Mouse (Mus musculus): ENCODE results near the gene Foxp1.

Gene Foxp1

DNA sequence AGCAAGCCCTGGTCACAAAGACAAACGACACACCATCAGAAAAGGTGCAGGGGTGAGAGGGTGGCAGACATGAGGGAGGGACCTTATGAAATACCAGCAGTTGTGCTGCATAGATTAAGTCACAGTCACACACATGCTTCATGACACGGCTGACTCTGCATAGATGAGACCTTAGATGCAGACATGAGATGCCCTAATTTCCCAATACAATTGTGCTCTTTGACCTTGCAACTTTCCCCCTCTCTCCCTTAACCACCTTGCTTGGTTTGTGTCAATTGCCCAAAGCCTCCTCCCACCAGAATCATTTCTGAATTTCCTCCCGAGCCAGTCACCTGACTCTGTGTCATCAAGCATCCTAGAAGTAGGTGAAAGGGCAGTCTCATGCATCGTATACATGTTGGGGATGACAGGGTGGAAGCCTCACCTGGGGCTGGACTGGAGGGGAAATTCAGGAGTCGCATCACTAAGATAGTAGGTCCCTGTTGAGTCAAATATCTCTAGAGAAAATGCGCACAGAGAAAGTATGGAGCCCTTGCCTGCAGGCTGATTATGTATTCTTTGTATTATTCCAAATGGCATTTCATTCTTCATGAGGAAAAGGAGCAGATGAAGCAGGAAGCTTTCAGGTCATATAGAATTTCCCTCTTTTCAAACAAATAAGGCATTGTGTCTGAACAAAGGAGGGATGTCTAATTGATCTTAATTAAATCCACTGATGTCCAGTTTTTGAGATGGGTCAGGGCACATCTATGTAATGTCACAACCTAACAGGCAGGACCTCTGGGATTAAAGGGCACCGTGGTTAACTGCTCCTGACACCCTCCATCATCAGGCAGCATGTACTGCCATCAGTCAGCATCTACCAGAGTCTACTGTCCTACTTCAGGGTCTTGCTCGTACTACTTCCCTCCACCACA, 486.8 kb downstream of the Foxp1 start:
- DNase-seq = no peak

DNA sequence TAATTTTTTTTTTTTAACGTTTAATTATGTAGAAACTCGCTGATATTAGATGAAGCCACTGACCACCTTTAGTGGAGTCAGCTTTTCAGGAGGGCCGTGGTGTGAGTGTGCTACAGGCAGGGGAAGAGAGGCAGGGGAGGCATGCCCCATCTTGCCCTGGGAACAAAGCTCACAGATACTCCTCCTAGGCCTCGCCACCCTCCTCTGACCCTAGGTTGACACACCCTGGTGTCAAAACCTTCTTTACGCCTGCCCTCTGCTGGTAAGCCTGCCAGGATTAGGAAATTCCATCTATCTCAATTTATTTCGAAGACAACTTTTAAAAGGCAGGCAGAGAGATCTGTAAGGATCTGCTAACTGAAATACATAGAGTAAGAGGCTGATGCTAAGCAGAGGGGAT, 489.5 kb downstream of the Foxp1 start:
- DNase-seq = no peak

DNA sequence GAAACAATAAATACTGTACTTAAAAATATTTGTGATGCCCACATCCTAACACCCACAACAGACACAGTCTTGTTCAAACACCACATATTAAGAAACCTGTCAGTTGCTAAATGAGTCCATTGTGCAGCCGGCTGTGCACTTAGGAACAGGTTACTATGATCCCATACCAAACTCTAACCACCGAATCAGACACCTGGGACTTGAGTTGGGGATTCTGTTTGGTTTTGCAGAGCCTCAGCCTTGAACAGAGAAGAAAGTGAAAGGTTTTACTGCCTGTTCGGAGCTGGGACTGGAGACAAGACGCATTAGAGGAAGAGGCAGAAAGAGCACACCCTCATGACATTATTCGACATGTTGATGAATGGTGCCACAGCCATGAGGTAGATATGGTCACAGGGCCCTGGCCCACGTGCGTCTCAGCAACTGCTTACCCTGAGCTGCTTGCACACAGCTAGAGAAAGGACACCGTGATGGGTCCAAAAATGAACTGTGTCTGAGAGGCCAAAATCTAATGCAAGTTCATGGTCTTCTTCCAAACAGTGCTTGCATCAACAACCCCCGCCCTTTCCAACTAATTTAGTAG, 491.1 kb downstream of the Foxp1 start:
- DNase-seq = no peak

DNA sequence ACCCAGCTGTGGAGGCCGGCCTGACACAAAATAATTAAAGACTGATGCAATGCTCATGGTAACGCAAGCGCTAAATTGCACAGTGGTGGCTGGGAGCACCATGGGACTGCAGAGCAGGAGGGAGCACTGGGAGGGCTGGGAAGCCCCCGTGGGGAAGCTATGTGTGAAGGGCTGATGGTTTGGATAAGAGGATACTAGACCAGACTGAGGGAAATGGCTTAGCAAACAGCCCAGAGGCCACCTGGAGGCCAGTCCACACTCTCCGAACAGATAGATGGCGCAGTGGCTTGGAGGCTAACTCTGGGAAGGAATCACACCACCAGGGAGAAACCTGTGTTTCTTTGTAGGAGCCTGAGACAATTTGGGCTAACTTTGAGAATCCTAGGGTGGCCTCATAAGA, 492.3 kb downstream of the Foxp1 start:
- no peak for DNase-seq

DNA sequence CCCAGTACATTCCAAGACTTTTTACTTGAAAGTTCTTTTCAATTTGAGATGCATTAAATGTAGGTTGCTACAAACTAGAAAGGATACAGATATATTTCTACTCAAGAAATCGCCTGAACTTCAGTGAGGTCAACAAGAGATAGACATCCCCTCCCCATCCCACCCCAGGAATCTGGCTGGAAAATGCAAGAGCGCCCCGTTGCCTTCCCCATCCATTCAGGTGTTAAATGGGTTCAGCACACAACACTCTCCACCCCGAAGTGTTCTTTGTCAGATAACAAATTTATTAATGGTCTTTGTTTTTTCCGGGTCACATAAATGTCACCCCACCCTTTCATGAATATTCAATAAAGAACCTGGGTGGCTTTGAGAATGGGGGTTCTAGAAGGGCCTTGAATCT, 493.1 kb downstream of the Foxp1 start:
- DNase-seq = no peak

DNA sequence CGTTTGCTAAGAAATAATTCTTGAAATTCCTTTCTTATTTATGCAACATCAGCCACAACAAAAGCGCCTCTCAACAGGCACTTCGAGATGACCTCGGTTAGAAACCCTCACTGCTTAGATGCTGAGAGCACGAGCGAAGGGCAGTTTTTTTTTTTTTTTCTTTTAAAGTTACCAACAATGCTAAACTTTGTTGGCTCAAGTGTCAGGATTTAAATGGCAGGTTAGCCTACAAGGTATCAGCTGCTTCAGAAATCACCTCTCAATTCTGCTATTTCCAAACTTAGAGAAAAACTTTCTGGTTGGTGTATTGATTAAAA, 493.6 kb downstream of the Foxp1 start:
- DNase-seq = no peak

DNA sequence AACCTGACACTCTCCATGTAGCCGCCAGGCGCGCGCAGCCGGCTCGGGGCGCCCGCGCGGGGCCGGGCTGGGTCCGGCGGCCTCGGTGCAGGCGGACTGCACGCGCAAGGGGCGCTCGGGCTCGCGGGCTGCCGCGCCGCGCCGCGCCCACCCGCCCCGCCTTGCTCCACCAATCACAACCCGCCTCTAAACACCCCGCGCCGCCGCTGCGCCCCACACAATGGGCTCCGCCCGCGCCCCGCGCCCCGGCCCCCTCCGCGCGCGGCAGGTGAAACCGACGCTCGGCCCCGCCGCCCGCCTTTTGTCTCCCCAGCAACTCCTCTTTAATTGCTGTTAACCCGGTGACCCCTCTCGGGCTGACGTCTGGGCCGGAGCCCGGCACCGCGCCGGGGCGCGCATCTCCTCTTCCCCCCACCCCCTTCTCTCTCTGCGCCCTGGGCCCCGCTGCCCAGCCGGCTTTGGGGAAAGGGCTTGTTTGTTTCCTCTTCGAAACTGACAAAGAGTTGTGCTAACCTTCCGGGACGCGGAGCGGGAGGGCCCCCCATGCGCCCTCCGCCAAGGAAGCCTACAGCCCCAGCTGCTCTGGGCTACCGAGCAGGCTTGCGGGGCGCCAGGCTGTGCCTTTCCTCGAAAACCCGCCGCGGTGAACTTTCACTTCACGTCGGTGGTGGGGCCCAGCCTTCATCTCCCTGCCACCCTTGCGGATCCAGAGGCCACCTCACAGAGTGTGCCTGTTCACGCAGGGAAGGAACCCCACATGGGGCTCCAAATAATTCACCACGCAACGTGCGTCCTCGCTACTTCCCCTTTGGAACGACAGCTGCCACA, 494.1 kb downstream of the Foxp1 start:
- peak; percentile 62 for DNase-seq

DNA sequence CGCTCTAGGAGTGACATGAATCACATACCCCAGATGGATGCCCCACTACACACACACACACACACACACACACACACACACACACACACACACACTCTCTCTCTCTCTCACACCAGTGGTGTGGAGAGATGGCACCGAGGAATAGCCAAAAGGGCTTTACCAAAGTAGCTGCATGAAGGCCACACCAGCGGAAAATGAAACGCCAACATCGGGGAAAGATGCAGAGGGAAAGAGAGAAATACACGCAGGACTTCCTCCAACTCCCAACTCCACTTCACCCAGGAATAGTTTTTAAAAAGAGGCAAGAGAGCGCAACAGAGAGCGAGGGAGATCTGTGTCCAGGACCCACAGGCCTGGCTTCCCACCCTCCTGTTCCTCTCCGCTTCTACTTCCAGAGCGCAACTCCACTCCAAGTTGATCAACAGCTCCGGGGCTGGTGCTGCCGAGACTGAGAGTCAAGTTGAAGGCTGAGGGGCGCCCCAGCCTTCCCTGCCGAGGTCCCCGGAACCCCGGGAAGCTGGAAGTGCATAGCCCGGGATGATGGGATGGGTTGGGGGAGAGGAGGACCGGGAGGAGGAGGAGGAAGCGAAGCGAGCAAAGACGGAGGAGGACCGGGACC, 494.9 kb downstream of the Foxp1 start:
- DNase-seq = no peak

DNA sequence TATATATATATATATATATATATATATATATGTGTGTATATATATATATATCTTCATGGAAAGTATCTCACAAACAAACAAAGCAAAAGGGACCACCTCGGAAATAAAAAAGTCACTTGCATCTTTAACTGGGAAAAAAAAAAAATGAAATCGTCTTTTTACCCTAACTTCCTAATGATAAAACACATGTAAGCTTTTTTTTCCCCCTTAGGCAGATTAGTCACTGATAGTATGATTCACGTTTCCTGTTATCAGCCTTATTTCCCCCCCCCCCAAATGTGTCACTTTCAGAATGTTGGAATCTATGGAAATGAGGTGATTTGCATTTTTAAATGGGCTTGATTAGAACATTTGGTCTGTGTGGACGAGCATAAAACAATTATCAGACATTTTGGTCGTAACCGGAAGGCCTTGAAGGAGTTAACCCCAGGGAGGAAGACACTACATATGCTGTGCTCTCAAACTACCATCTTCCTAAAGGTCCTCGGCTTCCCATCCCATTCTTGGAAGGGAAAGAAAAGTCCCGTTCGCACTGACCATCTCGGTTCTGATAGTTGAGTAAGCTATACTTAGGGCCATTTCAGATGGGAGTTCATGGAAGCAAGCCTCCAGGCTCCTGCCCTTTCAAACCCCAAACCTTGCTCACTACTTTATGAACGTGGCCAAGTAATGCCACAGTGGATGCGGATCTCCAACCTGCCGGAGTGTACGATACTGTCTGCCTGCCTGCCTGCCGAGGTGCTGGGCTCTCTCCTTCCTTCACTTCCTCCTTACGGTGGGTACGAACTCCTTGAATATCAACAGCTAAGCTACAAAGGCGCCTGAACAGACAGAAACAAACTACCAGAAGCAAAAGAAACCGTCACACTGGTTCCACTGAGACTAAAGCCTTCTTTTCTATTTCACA, 495.6 kb downstream of the Foxp1 start:
- no peak for DNase-seq

DNA sequence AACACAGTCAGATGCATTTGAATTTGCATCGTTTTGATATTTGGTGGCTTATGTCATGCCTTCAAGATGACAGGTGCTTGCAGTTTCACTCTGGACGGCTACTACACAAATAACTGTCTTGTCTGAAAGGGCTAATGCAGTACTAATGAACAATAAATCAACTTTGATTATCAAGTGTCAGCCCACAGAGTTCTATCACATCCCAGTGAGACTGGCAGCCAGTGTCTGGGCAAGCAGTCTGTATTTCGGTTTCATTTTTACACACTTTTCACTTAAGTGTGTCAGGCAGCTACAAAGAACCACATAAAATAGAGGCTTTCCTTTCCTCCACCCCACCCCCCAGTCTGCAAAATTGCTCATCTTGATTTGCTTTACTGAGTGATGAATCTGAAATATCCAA, 496.5 kb downstream of the Foxp1 start:
- no peak for DNase-seq

DNA sequence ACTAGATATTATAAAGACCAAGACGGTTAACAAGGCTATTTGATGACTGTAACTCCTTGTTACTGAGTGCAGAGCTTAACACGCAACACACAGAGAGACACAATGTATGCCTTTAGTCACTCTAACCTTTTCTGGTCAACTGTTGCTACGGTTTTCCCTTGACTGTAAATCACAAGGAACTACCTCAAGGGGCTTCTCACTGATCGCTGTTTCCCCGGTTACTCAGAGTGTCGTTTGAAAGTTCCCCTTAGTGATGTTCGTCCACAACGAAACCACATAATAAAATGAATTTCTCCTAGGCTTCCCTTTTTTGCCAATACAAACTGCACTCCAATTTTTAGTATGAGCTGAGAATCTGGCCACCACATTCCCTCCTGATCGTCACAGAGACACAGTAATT, 497.9 kb downstream of the Foxp1 start:
- DNase-seq = no peak

DNA sequence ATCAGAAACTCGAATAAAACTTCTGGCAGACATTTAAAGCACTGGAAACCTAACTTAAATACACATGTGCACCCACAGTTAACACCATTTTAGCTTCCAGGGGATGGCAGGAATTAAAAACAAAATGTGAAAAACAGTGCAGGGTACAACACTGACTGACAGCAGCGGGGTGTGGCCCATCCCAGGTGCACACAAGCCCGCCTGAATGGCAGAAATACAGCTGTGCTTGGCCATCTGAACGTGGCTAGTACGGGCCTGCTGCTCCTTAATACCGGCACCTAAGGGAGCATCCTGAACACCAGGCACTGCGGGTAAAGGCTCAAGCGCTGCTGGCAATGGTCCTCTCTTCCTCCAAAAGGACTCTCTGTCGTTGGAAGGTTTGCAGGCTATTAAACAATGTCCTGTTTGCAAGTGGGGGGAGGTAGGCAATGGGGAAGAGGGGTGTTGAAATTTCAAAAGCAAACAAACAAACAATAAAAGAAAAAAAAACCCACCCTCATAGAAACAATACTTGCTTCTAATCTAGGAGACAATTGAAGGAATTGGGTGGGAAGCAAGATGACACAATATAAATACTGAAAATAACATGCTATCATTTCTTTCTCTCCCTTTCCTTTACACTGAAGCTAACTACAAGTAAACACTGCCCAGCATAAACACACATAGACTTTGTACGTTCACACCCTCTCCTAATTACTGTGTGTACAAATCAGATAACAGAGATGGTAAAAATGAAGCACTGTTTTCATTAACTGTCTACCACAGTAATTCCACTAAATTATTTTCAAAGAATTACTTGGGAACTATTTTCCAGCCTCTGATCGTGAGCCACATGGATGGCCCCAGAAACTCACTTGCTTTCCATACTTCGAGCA, 501.7 kb downstream of the Foxp1 start:
- DNase-seq = no peak

DNA sequence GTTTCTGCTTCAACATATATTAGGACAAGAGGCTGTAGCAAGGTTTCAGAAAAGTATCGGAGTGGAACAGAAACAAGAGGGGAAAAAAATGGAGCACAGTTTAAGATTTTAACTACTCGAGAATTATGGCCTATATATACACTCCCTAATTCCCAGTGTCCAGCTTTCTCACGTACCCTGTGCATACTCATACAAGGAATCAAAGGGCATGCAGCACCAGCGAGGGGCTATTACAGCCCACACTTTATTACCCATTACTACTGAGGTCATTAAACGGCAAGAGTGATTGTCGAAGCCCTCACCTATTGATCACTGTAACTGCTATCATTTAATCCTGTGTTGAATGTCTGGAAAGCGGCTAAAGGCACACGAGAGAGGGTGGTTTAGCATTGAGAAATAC, 502.8 kb downstream of the Foxp1 start:
- no peak for DNase-seq

DNA sequence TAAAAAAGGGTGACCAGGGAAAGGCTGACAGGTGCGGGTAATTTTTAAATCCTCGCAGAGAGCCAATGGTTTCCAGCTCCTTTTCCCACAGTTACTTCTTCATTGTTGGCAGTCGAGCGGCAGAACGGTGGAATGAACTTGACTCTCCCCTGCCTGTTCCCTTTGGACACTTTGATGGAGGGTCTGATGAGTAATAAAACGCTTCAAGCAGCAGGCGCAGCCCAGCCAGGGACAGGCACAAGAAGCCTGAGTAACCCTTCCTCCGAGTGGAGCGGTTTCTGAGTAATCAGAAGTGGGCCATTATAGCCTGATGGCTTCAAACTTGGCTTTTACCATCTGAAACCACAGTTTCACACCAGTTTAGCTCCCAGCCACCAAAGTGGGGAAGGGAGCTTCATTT, 503.3 kb downstream of the Foxp1 start:
- no peak for DNase-seq

DNA sequence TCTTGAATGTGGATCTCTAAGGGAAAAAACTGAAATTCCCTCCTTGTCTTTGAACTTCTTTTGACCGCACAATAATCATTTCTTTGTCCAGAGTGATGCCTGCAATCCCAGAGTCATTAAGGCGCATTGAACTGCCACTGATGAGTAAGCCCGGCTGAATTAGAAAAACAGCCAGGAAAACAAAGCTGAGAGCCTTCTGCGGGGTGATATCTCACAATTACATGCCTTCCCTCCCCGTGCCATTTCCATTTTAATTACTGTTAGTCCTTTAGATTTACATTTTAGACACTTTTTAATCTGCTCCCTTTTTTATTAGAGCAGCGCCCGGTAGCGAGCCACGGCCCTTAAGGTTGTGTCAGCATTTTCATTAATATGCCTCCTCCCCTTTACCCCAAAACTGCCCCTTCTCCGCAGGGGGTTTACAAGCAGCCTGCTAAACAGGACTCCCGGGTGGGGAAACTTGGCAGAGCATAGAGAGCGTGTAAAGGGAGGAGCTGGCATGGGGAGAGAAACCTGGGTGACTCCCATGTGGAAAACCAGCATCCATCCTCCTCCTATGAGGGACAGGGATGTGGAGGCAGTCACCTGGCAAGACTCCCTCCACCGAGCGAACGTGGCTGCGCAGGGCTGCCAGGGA, 508.5 kb downstream of the Foxp1 start:
- no peak for DNase-seq

DNA sequence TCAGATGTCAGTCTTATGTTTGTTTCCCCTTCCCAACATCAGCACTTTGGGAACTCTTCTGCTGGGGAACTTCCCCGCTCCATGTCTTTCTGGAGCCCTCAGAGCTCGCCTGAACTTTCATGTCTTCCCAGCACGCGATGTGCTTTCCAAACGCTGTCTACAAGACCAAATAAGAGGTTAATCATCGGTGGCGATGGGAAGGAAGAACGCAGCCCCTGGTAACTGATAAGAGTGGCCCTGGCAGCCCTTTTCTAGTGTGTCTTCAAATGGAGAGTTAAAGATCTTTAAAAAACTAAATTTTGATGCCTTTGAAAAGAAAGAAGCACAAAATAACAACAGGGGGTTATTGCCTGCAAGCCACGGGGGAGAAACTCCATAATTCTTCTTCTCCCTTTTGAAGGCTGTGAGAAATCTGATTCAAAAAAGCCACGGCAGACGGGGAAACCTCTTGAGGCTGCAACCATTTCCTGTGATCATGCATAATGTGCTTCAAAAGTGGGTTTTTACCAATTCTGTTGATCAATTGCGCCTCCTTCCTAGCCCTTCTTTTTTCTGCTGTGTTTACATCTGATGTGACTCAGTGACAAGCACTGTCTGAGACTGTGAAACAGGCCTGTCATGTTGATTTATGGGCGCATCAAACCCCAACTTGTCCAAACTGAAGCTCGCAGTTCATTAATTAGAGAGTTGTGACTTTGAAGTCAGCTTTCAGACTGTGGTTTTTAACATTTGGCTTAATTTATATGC, 509.2 kb downstream of the Foxp1 start:
- no peak for DNase-seq

DNA sequence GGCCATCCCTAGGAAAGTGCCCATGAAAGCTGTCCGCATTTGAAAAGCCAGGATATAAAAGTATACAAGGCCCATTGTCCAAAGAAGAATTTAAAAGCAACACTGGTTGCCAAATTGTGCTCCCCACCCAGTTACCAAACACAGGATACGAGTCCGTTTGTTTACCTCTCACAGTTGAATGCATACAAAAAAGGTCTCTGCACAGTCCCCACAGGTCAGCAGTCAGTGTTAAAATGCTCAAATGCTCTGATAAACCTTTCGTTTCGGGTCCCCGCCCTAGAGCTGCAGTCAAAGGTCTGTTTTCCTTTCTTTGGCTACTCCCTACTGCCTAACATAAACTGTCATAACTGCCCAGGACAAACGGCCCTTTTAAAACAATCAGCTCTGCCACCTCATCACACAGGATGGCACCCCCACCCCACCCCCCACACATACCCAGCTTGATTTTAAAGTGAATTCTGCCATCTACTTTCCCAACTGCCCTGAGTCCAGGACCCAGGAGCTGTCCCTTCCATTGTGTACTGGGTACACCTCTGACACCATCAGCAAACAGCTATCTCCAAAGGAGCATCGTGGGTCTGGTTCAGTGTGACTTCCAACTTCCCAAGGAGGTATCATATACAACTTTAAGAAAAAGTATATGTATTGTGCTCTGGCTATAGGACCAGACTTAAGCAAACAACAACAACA, 510.5 kb downstream of the Foxp1 start:
- no peak for DNase-seq

DNA sequence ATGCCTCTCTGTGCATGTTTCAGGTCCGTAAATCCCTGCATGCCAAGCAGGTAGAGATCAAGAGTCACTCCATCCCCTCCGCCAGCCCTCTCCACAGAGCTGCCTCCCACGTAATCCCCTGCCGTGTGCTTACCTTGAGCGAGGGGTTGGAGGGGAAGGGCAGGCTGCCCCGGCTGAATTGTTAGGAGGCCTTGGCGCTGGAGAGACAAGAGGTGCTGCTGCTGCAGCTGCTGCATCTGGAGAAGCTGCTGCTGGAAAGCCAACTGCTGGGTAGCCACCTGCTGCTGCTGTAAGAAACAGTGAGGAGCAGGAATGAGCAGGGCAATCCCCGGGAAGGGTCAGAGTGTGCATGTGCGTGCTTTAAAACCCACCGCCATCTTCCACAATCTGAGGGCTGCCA, 512.8 kb downstream of the Foxp1 start:
- DNase-seq = no peak

DNA sequence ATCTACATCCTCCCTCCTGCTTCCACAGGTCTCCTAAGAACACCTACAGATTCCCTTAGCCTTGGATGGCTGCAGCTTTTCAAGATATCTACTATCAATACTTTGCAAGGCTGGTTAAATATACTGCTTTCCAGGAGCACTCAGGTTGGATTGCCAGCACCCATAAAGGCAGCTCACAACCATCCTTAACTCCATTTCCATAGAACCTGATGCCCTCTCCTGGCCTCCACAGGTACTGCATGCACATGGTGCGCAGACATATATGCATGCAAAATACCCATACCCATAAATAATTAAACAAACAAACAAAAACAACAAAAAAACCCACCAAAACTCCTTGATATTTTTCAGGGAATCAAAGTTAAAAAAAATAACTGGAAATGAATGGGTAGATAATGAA, 514.0 kb downstream of the Foxp1 start:
- no peak for DNase-seq

DNA sequence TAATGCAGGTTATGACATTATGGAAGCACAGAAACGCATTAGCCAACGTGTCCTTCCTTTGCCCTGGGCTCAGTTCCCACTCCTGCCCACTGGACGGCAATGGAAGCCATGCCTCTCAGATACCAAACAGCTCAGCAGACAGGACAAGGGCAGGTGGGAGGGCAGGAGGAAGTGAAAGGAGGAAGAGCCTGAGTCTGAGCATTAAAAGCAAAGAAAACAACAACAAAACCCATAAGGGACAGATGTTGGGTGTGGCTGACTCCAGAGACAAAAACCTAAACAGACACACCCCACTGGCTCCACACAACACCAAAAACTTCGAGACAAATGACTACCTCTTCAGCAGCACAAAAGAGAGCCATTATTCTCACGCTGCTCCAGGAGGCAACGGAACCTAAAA, 515.0 kb downstream of the Foxp1 start:
- no peak for DNase-seq

Measured in right cerebral cortex, postnatal 25 days (tissue).